8 mouse cellular contexts compared by ENCODE assay signal in the genomic region with DNA sequence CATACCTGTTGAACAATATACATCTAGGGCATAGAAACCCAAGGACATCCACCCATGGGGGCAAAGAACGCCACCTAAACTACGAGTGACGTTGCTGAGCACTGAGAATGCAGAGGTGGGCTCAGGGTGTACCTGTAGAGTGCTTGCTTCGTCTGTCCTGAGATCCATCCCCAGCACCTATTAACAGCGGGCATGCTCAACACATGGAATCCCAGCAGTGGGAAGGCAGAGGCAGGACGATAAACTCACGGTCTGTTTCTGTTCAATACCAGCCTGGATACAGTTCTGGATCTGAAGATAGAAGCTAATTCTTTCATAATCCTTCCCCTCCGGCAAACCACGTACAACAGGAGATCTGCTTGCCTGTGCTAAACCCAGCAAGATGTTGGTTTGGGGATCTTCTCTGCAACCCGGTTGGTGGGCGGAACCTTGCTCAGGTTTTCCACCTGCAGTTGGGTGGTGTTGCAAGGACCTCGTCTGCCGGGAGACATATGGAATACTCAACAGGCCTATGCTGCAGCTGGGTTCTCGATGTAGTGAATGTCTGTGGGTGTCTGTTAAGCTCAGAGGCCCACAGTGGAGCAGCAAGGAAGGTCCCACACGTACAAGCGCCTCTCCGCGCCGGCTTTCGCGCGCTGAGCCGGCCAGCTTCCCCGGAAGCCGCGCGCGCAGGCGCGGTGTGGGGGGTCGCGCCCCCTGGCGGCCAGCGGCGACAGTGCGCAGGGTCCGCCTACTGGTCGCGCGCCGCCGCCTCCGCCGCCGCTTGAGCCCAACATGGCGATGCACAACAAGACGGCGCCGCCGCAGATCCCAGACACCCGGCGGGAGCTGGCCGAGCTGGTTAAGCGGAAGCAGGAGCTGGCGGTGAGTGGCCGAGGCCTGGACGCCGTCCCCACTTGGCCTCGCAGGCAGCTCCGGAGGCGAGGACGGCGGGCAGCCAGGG. TPM values are rescaled to one million over a fixed set of nuclear protein-coding genes. Genes with fewer than 3 reads are reported as not detected.
DNase-seq lines count a peak whose midpoint lies in the region; ATAC-seq lines count a peak whose summit lies in the region.

TSS of gene Meaf6 (plus strand) at position 732 of the 943 bp plus-strand sequence.

- H3K9ac ChIP-seq in hindbrain, embryonic 15.5 days: peak within 1 kb of the TSS; percentile 91

- peak; percentile 86 for ATAC-seq in hindbrain, embryonic 15.5 days (ENCODE audit: low FRiP score, low read depth)

- peaks cover 23% of the 10 kb centered on the region for H3K4me1 ChIP-seq in hindbrain, embryonic 15.5 days (replicated peaks)

- H3K36me3 ChIP-seq in hindbrain, embryonic 15.5 days: 0 out of 2 replicates have a peak, but pooled peaks cover 9% of the 10 kb centered on the region

- peak; percentile 64 for DNase-seq in WW6 (ENCODE audit: low read depth, low spot score)
- peak; percentile 87 to 96 for DNase-seq in cerebellum, postnatal 4 days (ENCODE audit: low spot score in 2 of 2)
- peak; percentile 90 for DNase-seq in gastrocnemius, adult 18-20 months (ENCODE audit: low spot score)
- DNase-seq in left cerebral cortex, adult 11 months (ENCODE audit: low spot score): peak; percentile 84
- DNase-seq in lung, postnatal 36 days: peak; percentile 91
- peak; percentile 92 for DNase-seq in retina, embryonic 14.5 days (ENCODE audit: low spot score)
- peak; percentile 92 to 94 for DNase-seq in thymus, postnatal 36 days

- no peaks in the 10 kb centered on the region for H3K27me3 ChIP-seq in hindbrain, embryonic 15.5 days

- H3K27ac ChIP-seq in hindbrain, embryonic 15.5 days (replicated peaks): peak within 1 kb of the TSS; percentile 100

- no peaks in the 10 kb centered on the region for H3K9me3 ChIP-seq in hindbrain, embryonic 15.5 days

- 1% methylated on average over 62 of the region's 63 CpGs for WGBS in hindbrain, embryonic 15.5 days

- peak within 1 kb of the TSS; percentile 89 for H3K4me2 ChIP-seq in hindbrain, embryonic 15.5 days

- H3K4me3 ChIP-seq in hindbrain, embryonic 15.5 days: peak within 1 kb of the TSS; percentile 97

RNA-seq across cellular contexts. Expression of gene Meaf6, which starts in this region (rescaled TPM):
- 10 to 100 TPM; 11.6 TPM for total RNA-seq in gastrocnemius, adult 18-20 months (2021)
- polyA plus RNA-seq in hindbrain, embryonic 15.5 days (2015; fragmentation: Nextera tagmentation; extraction: Ambion mirVana): 139 and 149 TPM in 2 replicates

Comparison
In these comparisons a context has a peak if more than half of its experiments do, and no peak if none do; other contexts are left out.
1. Peak in every context shown above with its lines: DNase-seq, ATAC-seq, H3K4me3 ChIP-seq and H3K27ac ChIP-seq.